Mouse (Mus musculus) erythroblast, embryonic 14.5 days (primary cell): Measurements from ENCODE around the gene Ilk. TPM values are rescaled to one million over a fixed set of nuclear protein-coding genes. Genes with fewer than 3 reads are reported as not detected.
"Not testable (repeated sequence)": the region's sequence is repeated elsewhere in the genome, so short reads cannot be mapped to it uniquely, and the experiment has no call there.

Experiments
- H3K27me3 ChIP-seq: 2 replicates; pipeline ENCODE4 v1.6.1; 2012; ENCODE audit warnings: inconsistent platforms; ENCODE audit not compliant: control insufficient read depth
- H3K36me3 ChIP-seq: 2 replicates; pipeline ENCODE4 v1.6.1; 2012; ENCODE audit warnings: mild to moderate bottlenecking, inconsistent platforms; ENCODE audit not compliant: control insufficient read depth
- H3K4me1 ChIP-seq: 2 replicates; pipeline ENCODE4 v1.6.1; 2012; ENCODE audit warnings: inconsistent platforms; ENCODE audit not compliant: control insufficient read depth
- H3K4me3 ChIP-seq: replicated peaks from 2 replicates; pipeline ENCODE3; 2012; ENCODE audit warnings: moderate library complexity, mild to moderate bottlenecking, inconsistent platforms
- H3K9me3 ChIP-seq: 2 replicates; pipeline ENCODE4 v1.6.1; 2012; ENCODE audit warnings: low read length, inconsistent platforms, mixed read lengths; ENCODE audit not compliant: control insufficient read depth
- GATA1 ChIP-seq: IDR thresholded peaks from 2 replicates; pipeline ENCODE4 v1.6.1; 2012; ENCODE audit warnings: low read length, inconsistent platforms, mixed read lengths
- TAL1 ChIP-seq: IDR thresholded peaks from 3 replicates; pipeline ENCODE4 v1.6.1; 2012; ENCODE audit warnings: low read length, inconsistent platforms, mixed read lengths
- polyA plus RNA-seq: library from polyadenylated mRNA; stranded (reverse); fragments of >175 nt; gene quantifications from 2 replicates; pipeline ENCODE4 v1.2.3, GENCODE M21; 2012

Ilk gene
- polyA plus RNA-seq, 1 experiment, result 3.1 TPM

DNA sequence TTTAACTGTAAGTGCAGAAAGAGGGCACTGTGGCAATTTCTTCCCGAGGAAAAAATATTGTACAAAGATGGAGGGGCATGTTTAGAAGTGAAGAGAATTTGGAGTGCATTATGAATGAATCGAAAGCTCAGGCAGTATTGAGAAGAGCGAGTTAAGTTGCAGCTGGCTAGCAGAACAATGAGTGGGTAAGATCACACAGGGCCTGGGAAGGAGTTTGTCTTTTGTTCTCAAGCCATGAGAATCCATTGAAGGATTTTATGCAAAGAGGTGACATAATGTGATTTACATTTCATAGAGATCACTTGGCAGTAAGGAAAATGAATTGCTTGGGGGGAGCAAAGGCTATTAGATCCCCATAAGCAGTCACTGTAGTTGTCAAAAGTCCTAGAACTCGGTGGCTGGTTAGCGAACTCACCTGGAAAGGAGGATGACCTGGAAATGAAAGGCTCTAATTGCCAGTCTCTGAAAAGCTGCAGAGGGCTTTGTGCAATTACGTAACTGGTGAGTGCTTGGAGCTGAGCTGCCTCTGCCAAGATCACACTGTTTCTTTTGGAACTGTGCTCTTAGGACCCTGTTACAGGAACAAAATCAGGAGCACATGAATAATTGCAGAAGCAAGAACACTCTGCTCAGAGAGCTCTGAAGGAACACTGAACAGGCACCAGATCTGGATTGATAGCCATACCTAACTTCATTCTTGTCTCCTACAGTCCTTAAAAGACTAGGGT is 7.5 kb upstream of the Ilk start:
- no peaks in the 10 kb centered on the region for H3K27me3 ChIP-seq
- H3K4me3 ChIP-seq, result no peak overlapping the region
- H3K36me3 ChIP-seq, result peaks cover 52% of the 10 kb centered on the region

DNA sequence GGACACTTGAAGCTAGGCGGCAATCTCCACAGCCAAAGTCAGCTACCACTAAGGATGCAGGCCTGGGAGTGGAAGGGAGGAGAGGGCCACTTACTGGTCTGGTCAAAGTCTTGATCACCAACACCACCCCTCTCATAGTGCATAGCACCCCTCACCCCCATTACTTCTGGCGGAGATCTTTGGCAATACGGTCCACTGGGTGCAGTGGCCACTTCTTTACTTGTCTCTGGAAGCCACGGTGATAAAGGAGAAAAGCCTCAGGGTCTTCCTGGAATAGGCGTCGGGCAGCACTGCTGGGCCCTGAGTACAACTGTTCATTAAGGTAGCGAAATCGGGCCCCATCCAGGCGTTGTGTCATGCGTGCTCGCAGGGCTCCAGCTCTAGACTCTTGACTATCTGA is 2.6 kb upstream of the Ilk start:
- no peaks in the 10 kb centered on the region for H3K27me3 ChIP-seq
- peaks cover 38% of the 10 kb centered on the region for H3K4me1 ChIP-seq
- no peaks in the 10 kb centered on the region for H3K9me3 ChIP-seq
- peaks cover 65% of the 10 kb centered on the region for H3K36me3 ChIP-seq
- TF ChIP-seq TAL1, result no peak
- no peak for TF ChIP-seq GATA1
- H3K4me3 ChIP-seq, result no peak overlapping the region

More for the DNA sequence above, 7.5 kb upstream of the Ilk start:
- H3K4me1 ChIP-seq, result no peaks in the 10 kb centered on the region
- no peaks in the 10 kb centered on the region for H3K9me3 ChIP-seq
- TF ChIP-seq TAL1, result no peak
- TF ChIP-seq GATA1, result no peak

DNA sequence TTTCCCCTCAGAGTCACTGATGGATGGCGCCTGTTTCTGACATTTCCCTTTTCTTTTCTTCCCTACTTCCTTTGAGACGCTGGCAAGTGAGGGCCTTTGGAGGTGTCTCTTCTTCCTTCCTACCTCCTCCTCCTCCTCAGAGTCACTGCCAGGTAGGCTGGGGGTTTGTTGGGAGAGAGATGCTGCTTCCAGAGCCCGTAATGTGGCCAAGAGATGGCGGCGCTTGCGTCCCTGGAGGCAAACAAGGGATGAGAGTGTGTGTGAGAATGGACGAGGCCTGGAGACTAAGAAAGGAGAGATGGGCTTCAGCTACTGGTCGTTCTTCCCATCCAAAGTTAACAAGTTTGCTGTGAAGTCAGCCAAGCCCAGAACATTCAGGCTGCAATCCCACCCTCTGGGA is 1.6 kb upstream of the Ilk start:
- Histone ChIP-seq H3K4me1 (peaks cover 48% of the 10 kb centered on the region), H3K9me3 (no peaks in the 10 kb centered on the region), H3K36me3 (peaks cover 65% of the 10 kb centered on the region), H3K27me3 (no peaks in the 10 kb centered on the region), H3K4me3 (no peak overlapping the region)
- TF ChIP-seq GATA1, result no peak
- no peak for TF ChIP-seq TAL1

DNA sequence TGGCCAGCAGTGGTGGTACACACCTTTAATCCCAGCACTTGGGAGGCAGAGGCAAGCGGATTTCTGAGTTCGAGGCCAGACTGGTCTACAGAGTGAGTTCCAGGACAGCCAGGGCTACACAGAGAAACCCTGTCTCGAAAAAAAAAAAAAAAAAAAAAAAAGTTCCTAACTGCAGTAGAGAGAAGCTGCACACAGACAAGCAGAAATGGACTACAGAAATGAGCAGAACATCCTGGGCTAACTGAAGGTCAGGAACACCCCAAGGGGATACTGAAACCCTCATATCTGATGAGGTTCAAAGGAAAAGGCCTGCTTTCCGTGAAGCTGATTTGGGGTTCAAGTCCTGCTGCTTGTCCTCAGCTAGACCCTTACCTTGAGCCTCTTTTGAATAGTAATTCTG is 928 bp upstream of the Ilk start:
- Histone ChIP-seq H3K4me1 (peaks cover 54% of the 10 kb centered on the region), H3K4me3 (peak overlapping the region; percentile 87), H3K36me3 (peaks cover 66% of the 10 kb centered on the region)
- TF ChIP-seq GATA1, result peak; percentile 46; the same call in 1 of the 2 replicates
- not testable (repeated sequence) for H3K27me3 ChIP-seq, H3K9me3 ChIP-seq

DNA sequence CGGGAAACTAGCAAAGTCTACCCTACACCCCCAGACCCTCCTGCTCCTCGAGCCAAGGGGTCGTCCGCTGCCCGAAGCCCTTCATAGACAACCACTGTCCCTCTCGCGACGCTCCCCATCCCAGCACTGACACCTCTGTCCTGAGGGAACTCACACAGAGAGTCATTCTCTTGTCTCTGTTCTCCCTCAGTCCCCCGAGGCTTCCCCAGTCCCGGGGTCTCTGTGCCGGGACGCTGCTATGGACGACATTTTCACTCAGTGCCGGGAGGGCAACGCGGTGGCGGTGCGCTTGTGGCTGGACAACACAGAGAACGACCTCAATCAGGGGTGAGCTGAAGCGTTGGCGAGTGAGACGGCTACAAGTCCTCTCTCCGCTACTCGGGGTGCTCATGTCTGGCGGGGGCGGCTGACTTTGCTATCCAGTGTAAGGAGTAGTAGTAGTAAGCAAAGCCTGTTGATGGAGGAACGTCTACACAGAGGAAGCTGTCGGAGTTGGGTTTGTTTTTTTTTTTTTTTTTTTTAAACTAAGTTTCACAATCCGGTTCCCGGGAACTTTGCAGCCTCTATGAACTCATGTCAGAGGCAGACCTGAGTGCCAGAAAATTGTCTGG is 624 bp downstream of the Ilk start, which contains the start of gene Rrp8:
TSS of gene Rrp8 (minus strand) at position 475 of the 611 bp plus-strand sequence.
- H3K4me3 ChIP-seq, result peak within 1 kb of the TSS; percentile 87
- TF ChIP-seq GATA1 (no peak), TAL1 (no peak)
- peaks cover 66% of the 10 kb centered on the region for H3K36me3 ChIP-seq
- H3K4me1 ChIP-seq, result peaks cover 55% of the 10 kb centered on the region
- no peaks in the 10 kb centered on the region for H3K9me3 ChIP-seq
- H3K27me3 ChIP-seq, result no peaks in the 10 kb centered on the region

DNA sequence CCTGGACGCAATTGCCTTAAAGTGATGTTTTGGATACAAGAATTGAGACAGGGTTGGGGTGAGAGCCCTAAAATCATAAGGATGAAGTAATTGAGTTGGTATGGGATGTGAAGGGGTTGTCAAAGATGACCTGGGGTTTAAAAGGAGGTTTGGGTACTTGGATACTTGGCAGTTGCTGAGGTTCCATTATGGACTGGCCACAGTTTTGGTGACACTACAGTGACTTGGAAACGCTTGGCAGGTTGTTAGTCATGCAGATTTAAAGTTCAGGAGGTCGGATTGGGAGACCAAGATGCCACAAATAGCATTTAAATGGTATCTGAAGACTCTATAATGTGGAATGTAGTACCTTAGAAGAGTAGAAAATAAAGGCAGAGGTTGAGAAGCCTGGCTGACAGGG is 1.3 kb downstream of the Ilk start:
- H3K4me1 ChIP-seq, result peaks cover 55% of the 10 kb centered on the region
- H3K36me3 ChIP-seq, result peaks cover 66% of the 10 kb centered on the region
- no peak for TF ChIP-seq GATA1
- no peak for TF ChIP-seq TAL1
- H3K27me3 ChIP-seq, result no peaks in the 10 kb centered on the region
- H3K4me3 ChIP-seq, result peak overlapping the region; percentile 87
- H3K9me3 ChIP-seq, result no peaks in the 10 kb centered on the region

DNA sequence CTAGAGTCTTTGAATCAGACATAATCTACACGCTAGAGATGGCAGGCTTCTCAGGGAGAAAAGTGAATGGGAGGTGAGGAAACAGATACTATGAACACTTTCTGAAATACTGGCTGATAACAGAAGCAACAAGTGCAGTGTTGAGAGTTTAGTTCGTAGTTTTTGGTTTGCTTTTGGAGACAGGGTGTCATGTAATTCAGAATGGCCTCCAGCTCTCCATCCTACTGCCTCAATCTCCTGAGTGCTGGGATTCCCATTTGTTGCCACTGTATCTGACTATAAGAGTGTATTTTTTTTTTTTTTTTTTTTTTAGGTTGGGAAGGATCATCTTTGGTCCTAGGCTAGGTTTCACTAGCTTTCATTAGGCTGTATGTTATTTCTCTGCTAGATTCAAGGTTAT is 1.9 kb downstream of the Ilk start:
- H3K4me3 ChIP-seq, result peak overlapping the region; percentile 87
- H3K27me3 ChIP-seq, result no peaks in the 10 kb centered on the region
- H3K9me3 ChIP-seq, result no peaks in the 10 kb centered on the region
- peaks cover 61% of the 10 kb centered on the region for H3K4me1 ChIP-seq
- peaks cover 66% of the 10 kb centered on the region for H3K36me3 ChIP-seq
- no peak for TF ChIP-seq GATA1
- no peak for TF ChIP-seq TAL1

DNA sequence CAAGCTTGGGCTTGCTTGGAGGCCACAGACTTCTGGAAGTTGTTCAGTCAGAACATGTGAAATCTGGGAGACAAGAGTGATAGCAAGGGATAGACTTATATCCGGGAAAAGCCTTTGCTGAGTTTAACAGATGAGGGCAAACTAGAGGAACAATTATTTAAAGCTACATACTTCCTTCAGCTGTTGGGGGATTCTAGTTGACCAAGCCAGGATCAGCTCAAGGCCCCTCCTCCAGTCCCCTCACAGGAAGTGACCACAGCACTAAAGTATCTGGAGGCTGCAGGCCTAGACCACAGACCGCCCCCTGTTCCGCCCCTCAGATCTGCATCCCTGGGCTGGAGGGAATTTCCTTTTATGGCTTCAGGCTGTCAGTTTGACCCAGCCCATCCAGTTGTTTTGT is 2.6 kb downstream of the Ilk start:
- no peak for TF ChIP-seq GATA1
- Histone ChIP-seq H3K27me3 (no peaks in the 10 kb centered on the region), H3K36me3 (peaks cover 60% of the 10 kb centered on the region), H3K9me3 (no peaks in the 10 kb centered on the region), H3K4me3 (peak overlapping the region; percentile 87), H3K4me1 (peaks cover 67% of the 10 kb centered on the region)

DNA sequence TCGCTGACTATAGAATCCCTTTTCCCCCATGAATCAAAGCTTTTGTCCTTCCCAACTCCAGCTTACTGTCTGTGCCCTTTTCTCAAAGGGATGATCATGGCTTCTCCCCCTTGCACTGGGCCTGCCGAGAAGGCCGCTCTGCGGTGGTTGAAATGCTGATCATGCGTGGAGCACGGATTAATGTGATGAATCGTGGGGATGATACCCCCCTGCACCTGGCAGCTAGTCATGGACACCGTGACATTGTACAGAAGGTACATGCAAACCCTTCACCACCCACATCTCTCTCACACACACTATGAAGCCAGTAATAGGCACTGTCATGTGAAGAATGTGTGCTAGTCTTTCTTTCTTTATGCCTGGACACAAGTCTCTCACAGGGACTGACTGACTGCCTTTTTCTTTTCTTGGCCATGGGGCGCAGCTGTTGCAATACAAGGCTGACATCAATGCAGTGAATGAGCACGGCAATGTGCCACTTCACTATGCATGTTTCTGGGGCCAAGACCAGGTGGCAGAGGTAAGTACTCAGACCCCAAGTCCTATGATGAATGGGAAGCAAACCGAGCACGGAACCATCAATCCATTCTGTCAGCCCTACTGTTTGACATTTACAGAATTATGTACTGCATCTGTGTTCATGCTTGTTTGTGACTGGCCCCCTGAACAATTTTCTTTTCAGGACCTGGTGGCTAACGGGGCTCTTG is 3.9 kb downstream of the Ilk start:
- TF ChIP-seq TAL1, result no peak
- no peak for TF ChIP-seq GATA1
- no peak overlapping the region for H3K4me3 ChIP-seq
- H3K4me1 ChIP-seq, result peaks cover 70% of the 10 kb centered on the region
- peaks cover 50% of the 10 kb centered on the region for H3K36me3 ChIP-seq
- H3K27me3 ChIP-seq, result no peaks in the 10 kb centered on the region
- H3K9me3 ChIP-seq, result no peaks in the 10 kb centered on the region
